Mouse (Mus musculus) kidney, embryonic 15.5 days (tissue): Measurements from ENCODE around the gene Ppp1r21. TPM values are rescaled to one million over a fixed set of nuclear protein-coding genes. Genes with fewer than 3 reads are reported as not detected.

Source experiments
- ATAC-seq: fragments of 200-750 bp; cut with Nextera tagmentation; replicated peaks from 2 replicates; pipeline ENCODE4 v1.8.0; 2017; ENCODE audit warnings: moderate TSS enrichment; ENCODE audit not compliant: low FRiP score
- H3K27ac ChIP-seq: fragments of 300-500 bp; sonication (generic); 2 replicates; pipeline ENCODE4 v1.5.1; 2015; ENCODE audit warnings: mild to moderate bottlenecking, inconsistent platforms
- H3K27me3 ChIP-seq: fragments of 300-500 bp; sonication (generic); 2 replicates; pipeline ENCODE4 v1.6.1; 2015; ENCODE audit warnings: inconsistent platforms
- H3K36me3 ChIP-seq: fragments of 300-500 bp; sonication (generic); 2 replicates; pipeline ENCODE4 v1.6.1; 2015; ENCODE audit warnings: inconsistent platforms
- H3K4me1 ChIP-seq: fragments of 300-500 bp; sonication (generic); 2 replicates; pipeline ENCODE4 v1.6.1; 2015; ENCODE audit warnings: inconsistent platforms
- H3K4me2 ChIP-seq: fragments of 300-500 bp; sonication (generic); 2 replicates; pipeline ENCODE4 v1.6.1; 2015; ENCODE audit warnings: moderate library complexity, mild to moderate bottlenecking, inconsistent platforms
- H3K4me3 ChIP-seq: fragments of 300-500 bp; sonication (generic); replicated peaks from 2 replicates; pipeline ENCODE4 v1.5.1; 2015; ENCODE audit warnings: mild to moderate bottlenecking, inconsistent platforms
- H3K9ac ChIP-seq: fragments of 300-500 bp; sonication (generic); 2 replicates; pipeline ENCODE4 v1.6.1; 2015; ENCODE audit warnings: mild to moderate bottlenecking, inconsistent platforms
- H3K9me3 ChIP-seq: fragments of 300-500 bp; sonication (generic); replicated peaks from 2 replicates; pipeline ENCODE4 v1.6.1; 2016; ENCODE audit warnings: inconsistent platforms
- whole genome bisulfite sequencing: fragments of 180-500 bp; shearing (Covaris S2); methylation state at CpG from one replicate; pipeline ENCODE4 v1.1.7; 2015; ENCODE audit warnings: mixed read lengths; 5-methylcytosine and 5-hydroxymethylcytosine counted together
- polyA plus RNA-seq: library from polyadenylated mRNA; unstranded; fragments of >200 nt; fragmentation: Nextera tagmentation; extraction: Ambion mirVana; gene quantifications from 2 replicates; pipeline ENCODE4 v1.2.1, GENCODE M21; 2015

Gene Ppp1r21
- polyA plus RNA-seq, 1 experiment from 2014 or later, result 26.8 TPM

- no peak overlapping the region for H3K4me2 ChIP-seq
- H3K9me3 ChIP-seq, result no peaks in the 10 kb centered on the region
- ATAC-seq, result no peak
- H3K27me3 ChIP-seq, result no peaks in the 10 kb centered on the region
- no peak overlapping the region for H3K4me3 ChIP-seq
- no peak overlapping the region for H3K9ac ChIP-seq
- 34% methylated on average over 12 of the region's 12 CpGs for WGBS
- peaks cover 23% of the 10 kb centered on the region for H3K36me3 ChIP-seq
- no peak overlapping the region for H3K27ac ChIP-seq
- peaks cover 14% of the 10 kb centered on the region for H3K4me1 ChIP-seq
These were observed 106.7 kb downstream of the Ppp1r21 start for GRCm38 (mm10) chr17:88636587-88636986.

Other genes starting within 250 kb of the Ppp1r21 start
- 14.6 and 15.8 TPM in 2 replicates for gene Foxn2, start 89.4 kb upstream of the Ppp1r21 start, polyA plus RNA-seq
- gene Ston1, start 67.6 kb downstream of the Ppp1r21 start, polyA plus RNA-seq, result 7.7 and 8.0 TPM in 2 replicates
- gene Gtf2a1l, start 138.5 kb downstream of the Ppp1r21 start, polyA plus RNA-seq, result not detected in 2 replicates